Mouse (Mus musculus) R1 (cell line): ENCODE measurements at regions not wholly inside any gene's neighbourhood (a gene's known extent, or its start where the extent isn't known, plus 50 kb on each side); places are given as distances from the start of the nearest gene placed in this dataset.

ENCODE experiments used
- DNase-seq: peaks from one replicate; pipeline ENCODE4 v3.0.0-alpha.2; 2018; ENCODE audit warnings: low read depth, low spot score

GRCm38 (mm10) chr2:169450801-169451200, 136.7 kb downstream of the Gm11011 start:
- DNase-seq, result no peak

DNA sequence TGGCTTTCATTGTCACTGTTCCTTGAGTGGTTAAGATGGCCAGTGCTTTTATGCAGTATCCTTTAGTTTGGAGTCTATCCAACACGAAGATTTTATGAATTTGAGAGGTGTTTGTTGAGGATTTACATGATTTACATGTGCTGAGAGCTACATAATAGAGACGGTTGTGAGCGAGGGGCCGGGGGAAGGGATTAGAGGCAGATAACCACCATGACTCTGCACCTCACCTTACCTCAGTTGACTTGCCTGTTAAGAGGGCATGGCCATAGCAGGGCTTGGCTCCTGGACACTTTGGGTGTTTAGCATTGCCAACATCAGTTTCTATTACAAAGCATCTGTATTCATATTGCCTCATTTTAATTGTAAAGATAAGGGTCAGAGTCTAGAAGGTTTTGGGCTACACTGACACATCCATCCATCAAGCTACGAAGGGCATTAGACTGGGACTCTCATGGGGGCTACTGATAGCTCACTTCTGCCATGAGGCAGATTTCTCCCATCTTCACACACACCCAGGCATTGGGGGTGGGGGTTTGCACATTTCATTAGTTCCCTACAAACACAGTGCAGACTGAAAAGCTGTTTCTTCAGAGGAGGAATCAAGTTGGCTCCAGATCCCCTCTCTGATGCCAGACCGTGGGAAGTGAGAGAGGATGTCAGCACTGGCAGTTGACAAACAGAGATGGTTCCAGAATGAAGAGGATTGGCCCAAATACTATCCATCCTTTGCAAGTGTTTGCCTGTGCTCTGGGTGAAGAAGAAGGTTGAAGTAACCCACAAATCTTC, 139.9 kb downstream of the Gm11011 start:
- DNase-seq, result no peak

DNA sequence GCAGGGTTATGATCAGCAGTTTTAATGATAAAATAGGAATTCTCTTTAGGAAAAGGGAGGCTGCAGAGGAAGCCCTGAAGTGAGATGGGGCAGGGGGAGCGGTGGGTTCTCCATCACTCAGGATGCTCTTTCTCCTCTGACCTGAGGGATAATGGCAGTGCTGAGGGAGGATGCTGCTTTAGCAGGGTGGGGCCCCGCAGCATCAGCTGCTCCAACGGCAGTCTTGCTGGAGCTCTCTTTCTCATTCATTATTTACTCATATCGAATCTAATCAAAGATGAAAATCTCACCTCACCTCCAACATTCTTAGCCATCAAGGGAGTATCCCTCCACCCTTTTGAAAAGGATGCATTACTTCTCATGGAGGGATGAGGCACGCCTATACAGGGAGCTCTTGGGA, 141.7 kb downstream of the Gm11011 start:
- DNase-seq, result no peak

GRCm38 (mm10) chr2:169445371-169445770, 142.2 kb downstream of the Gm11011 start:
- no peak for DNase-seq

DNA sequence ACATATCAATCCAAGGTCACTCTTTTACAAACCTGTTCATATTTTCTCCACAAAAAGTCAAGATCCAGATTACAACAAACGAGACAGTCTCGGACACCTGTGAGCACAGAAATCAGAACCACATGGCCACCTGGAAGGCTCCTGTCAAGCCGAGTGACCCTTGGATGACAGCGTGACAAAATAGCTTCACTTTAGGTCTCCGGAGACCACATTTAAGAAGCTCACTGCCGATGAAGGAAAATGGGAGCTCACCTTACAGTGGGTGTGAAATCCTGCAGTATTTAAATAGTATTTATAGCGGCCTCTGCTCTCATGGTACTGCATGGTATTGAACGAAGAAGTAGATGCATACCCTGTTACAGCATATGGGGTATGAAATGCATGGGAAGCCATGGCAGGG, 144.3 kb downstream of the Gm11011 start:
- DNase-seq, result no peak

GRCm38 (mm10) chr2:169431516-169431915, 156.0 kb downstream of the Gm11011 start:
- DNase-seq, result peak; percentile 49

- DNase-seq, result no peak
Measured at GRCm38 (mm10) chr2:169429411-169429810, 158.1 kb downstream of the Gm11011 start.

GRCm38 (mm10) chr2:169424166-169424920, 163.2 kb downstream of the Gm11011 start:
- no peak for DNase-seq

DNA sequence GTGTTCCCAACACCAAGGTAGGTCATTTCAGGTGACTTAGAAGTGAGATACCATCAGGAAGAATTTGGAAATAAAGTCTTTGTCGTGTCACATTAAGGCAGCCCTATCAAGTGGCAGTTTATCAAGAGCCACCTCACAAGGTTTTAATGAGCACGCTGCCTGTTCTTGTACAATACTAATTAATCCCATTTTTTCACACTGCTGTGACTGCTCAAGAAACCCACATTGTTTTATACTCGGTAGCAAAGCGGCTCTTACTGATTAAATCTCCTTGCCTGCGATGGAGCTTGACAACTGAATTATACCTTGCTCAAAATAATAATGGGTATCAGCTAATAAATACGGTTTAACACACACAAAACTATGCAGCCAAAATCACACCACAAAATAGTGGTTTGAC, 175.2 kb downstream of the Gm11011 start:
- no peak for DNase-seq

DNA sequence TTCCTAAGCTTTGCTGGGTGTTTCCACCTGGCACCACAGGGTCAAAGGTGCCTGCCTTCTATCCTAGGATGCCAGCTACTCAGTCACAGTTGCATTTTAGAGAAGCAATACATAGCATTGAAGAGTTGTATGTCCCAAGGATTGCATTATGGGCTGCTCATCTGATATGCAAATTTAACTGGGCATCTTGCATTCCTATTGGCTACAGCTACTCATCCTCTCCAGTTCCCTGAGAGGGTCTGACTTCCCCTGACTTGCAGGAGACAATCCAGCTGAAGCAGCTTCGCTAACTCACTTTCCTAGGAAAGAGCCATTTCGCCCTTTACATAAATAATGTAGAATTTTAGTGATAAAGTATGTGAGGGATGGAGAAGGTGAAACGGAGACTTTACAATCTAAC, 177.5 kb downstream of the Gm11011 start:
- DNase-seq, result no peak

GRCm38 (mm10) chr2:169404908-169405690, 182.4 kb downstream of the Gm11011 start:
- DNase-seq, result peak; percentile 92

- DNase-seq, result no peak
Measured at GRCm38 (mm10) chr2:169397758-169398157, 189.8 kb downstream of the Gm11011 start.

DNA sequence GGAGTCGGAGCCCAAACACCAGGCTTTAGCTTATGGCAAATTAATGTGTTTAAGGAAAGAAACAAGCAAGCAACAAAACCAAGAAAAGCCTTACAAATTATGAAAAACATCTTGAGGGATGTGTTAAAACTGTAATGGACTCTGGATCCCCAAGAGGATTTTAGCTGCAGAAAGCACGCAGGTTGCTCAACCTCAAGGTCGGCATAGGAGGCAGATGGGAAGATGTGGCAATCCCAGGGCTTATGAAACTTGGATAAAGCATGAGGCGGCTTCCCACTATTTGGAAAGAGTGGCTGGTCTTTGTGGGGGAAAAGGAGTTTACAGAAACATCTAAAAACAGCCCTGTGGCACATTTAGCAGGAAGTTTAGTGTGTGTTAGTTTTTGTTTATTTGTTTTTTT, 190.5 kb downstream of the Gm11011 start:
- DNase-seq, result no peak

DNA sequence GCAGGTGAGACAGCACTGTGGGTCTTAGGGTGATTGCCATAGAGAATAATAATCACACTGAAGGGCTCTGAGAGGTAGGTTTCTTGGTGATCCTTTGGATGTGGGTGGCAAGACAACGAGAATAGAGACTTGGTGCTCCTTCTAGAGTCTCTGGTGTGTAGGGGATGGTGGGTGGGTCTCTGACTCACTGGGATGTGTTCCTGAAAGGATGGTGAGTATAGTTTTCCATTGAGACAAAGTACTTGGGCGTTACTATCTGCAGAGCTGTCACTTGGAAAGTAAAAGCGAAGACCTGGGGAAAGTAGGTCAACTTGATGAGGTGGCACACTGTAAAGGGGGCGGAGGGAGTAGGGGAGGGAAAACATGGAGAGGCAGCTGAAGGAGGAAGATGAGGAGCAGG, 191.3 kb downstream of the Gm11011 start:
- DNase-seq, result no peak

GRCm38 (mm10) chr2:169389611-169390010, 197.9 kb downstream of the Gm11011 start:
- no peak for DNase-seq

GRCm38 (mm10) chr2:169388569-169388968, 199.0 kb downstream of the Gm11011 start:
- DNase-seq, result no peak

GRCm38 (mm10) chr2:169387765-169388518, 199.6 kb downstream of the Gm11011 start:
- no peak for DNase-seq

- DNase-seq, result peak; percentile 21
Measured at GRCm38 (mm10) chr2:169383701-169384100, 203.8 kb downstream of the Gm11011 start.

GRCm38 (mm10) chr2:169373069-169373468, 214.5 kb downstream of the Gm11011 start:
- no peak for DNase-seq

- no peak for DNase-seq
Measured at GRCm38 (mm10) chr2:169365046-169365445, 222.5 kb downstream of the Gm11011 start.

DNA sequence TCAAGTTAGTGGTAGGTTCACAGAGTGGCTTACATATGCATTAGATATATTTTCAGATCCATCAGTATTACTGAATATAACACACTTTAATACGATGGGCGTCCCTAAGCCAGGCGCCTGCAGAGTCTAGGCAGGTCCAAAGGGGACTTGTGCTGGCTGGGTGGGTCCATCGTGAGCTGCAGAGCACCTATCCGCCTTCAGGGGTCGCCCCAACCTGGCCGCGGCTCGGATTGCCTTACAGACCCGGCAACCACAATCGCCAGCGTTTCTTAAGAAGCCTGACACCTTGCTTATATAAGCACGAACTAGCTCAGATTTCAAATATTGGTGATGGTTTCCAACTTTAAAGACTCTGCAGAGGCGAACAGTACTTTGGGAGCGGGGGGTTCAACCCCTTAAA, 227.3 kb downstream of the Gm11011 start:
- peak; percentile 84 for DNase-seq
